Mouse (Mus musculus) cerebellum, adult 18-20 months (tissue): ENCODE measurements around the gene Rab1a.
"Not testable (repeated sequence)": the region's sequence is repeated elsewhere in the genome, so short reads cannot be mapped to it uniquely, and the experiment has no call there.

Source experiments
- DNase-seq, 2 experiments: peaks; one replicate each; pipeline ENCODE4 v3.0.0; 2021

Rab1a gene

GRCm38 (mm10) chr11:20221671-20222070 lies 20.4 kb downstream of the Rab1a start:
- DNase-seq, result not testable (repeated sequence)

- no peak for DNase-seq
Measured at GRCm38 (mm10) chr11:20224196-20224595, 23.0 kb downstream of the Rab1a start.

- DNase-seq, result no peak
Measured at GRCm38 (mm10) chr11:20225938-20226337, 24.7 kb downstream of the Rab1a start.

- DNase-seq, result no peak
Measured at GRCm38 (mm10) chr11:20228666-20229065, 27.4 kb downstream of the Rab1a start.

GRCm38 (mm10) chr11:20229311-20229710 lies 28.1 kb downstream of the Rab1a start:
- no peak for DNase-seq

- DNase-seq, result no peak
Measured at GRCm38 (mm10) chr11:20230286-20230685, 29.1 kb downstream of the Rab1a start.

GRCm38 (mm10) chr11:20231128-20231878 lies 30.1 kb downstream of the Rab1a start:
- DNase-seq, result no peak

- no peak for DNase-seq
Measured at GRCm38 (mm10) chr11:20232016-20232755, 31.0 kb downstream of the Rab1a start.

DNA sequence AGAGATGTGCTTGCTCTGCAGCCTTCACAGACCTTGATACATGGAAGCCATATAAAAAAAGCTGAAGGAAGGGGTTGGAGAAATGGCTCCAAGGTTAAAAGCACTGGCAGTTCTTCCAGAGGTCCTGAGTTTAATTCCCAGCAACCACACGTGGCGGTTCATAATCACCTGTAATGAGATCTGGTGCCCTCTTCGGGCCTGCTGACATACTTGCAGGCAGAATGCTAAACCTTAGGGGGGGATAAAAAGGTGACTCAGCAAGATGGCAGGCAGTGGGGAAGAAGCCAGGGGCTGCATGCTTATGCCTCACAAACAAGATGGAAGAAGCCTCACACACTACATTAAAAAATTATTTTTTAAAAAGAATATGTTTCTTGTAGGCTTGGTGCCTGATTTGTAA lies 33.0 kb downstream of the Rab1a start:
- no peak for DNase-seq

- DNase-seq, result no peak
Measured at GRCm38 (mm10) chr11:20237018-20237417, 35.8 kb downstream of the Rab1a start.

- DNase-seq, result no peak
Measured at GRCm38 (mm10) chr11:20237976-20238375, 36.7 kb downstream of the Rab1a start.

DNA sequence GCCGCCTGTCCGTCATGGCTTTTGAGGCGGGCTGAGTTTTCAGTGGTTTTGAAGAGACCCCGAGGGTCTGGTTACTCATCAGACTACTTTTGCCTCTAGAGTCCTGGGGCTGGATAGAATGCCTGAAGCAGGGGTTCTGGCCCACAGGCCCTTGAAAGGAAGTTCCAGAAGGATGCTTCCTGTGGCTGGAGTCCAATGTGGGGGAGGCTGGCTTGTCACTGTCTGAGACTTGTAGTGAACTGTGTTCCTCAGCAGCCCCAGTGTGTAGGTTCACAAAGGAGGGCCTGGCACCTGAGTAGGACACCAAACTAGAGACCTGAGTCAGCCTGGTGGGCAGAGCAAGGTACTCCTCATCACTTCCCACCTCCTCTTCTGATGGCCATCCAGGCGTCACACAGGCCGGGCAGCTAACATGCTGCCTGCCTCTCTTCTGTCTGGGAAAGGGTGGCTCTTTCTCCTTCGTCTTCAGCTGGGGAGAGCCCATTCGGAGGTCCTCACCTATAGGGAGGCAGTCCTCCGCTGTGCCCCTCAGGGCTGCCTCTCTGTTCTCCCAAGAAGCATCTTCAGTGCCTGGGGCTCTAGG lies 38.1 kb downstream of the Rab1a start:
- DNase-seq, result no peak

- DNase-seq, result no peak
Measured at GRCm38 (mm10) chr11:20240331-20240730, 39.1 kb downstream of the Rab1a start.

GRCm38 (mm10) chr11:20241311-20241710 lies 40.1 kb downstream of the Rab1a start:
- no peak for DNase-seq

GRCm38 (mm10) chr11:20242366-20243056 lies 41.3 kb downstream of the Rab1a start:
- no peak for DNase-seq

- peak in 1 of 2 experiments; percentile 20 for DNase-seq
Measured at GRCm38 (mm10) chr11:20243214-20243913, 42.1 kb downstream of the Rab1a start.

DNA sequence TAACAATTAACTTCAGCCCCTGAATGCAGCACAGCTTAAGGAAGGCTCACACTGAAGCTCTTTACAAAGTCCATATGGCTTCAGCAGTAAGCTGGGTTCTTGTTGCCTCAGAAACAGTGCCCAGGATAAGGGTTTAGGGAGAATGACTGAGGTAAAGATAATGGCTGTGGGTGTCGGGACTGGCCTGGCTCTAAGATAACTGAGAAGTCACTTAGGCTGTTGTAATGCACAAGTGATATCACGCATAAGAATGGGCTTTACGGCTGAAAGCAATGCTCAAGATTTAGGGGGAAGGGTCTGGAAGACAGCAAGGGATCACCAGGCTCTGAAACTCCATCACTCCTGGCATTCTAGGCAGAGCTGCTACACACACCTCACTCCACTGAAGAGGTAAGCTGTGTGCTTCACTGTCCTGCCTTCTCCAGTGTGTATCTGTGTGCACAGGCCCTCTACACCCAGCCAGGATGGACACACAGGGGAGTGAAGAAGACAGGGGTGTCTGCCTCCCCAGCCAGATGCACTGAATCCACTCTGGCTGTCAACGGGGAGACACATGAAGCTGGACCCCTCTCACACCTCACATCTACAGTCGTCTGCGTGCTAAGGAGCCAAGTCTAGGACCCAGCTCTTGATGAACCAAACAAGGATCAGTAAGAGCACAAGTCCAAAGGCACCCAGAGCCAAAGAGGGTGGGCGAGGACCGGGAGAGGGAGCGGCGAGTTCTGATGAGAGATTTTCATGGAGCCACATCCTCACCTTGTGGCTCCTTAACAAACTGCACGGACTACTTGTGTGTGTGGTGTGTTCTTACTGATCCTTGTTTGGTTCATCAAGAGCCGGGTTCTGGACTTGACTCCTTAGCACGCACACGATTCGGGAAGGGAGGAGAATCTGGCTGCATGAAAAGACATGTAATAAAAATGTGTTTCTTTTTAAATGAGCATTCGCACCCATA lies 43.4 kb downstream of the Rab1a start:
- no peak for DNase-seq

DNA sequence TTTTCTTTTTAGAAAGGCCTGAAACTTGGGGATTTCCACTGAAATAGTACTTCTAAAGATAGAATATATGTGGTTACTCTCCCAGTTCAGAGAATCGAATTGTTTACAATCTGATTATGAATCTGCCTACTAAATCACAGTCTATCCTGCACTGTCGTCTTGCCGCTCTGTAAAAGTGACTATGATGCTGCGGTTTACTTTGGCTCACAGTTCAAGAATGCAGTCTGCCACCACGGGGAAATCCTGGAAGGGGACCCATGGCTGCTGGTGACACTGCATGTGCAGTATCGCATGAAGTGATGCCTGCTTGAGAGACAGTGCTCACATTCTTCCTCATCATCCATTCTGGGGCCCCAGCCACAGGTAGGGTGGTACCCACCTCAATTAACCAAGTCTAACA lies 44.1 kb downstream of the Rab1a start:
- no peak for DNase-seq

DNA sequence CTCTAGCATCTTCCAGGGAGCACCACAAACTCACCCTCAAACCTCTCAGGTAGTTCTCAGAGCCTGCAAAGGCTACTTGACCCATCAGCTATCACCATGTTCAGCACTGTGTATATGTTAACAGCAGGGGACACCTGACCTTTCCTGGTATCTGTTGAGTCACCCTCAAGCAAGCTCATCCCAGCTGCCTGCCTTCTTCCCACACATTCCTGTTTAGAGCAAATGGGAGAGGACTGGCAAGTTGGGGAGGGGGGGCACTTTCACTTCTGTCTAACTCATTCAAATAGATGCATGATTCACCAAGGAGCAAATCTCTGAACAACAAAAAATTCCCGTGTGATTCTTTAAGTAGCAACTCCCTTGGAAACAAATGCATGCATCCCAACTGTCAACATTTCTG lies 45.4 kb downstream of the Rab1a start:
- DNase-seq, result no peak

DNA sequence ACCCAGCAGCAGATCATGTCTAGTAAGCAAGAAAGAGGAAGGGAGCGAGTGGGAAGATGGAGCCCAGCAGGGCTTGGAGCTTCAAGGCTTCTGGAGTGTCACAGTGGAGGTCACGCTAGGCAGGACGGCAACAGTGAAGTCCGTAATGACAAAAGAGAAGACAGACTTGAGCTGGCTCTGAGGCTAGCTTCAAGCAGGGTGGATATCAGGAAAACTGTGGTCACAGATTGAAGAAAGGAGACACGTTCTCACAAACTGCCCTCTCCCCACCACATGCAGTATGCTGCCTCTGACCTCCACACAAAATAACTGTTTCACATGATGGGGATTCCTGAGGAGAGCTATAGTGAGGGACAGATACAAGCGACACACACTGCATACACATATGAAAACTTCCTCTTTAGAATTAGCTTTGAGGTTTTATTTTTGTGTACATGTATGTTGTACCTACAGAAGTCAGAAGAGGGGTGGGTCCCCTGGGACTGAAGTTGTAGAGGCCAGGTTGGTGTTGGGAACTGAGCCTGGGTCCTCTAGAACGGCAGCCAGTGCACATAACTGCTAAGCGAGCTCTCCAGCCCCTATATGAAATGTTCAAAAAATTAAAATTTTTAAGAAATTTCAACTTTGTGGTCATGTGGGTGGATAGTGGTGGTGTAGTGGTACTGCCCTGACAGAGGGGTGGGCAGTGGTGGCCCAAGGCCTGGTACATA lies 46.1 kb downstream of the Rab1a start:
- DNase-seq, result no peak

GRCm38 (mm10) chr11:20248277-20248676 lies 47.0 kb downstream of the Rab1a start:
- no peak for DNase-seq
